Mouse (Mus musculus) heart, embryonic 11.5 days (tissue): ENCODE data around the gene Ech1. TPM values are rescaled to one million over a fixed set of nuclear protein-coding genes. Genes with fewer than 3 reads are reported as not detected.
A peak's percentile ranks its signal among the peaks of the same experiment; 100 is the strongest.

ENCODE experiments used
- ATAC-seq: fragments of 200-750 bp; cut with Nextera tagmentation; replicated peaks from 2 replicates; pipeline ENCODE4 v1.8.0; 2017; ENCODE audit warnings: moderate library complexity; ENCODE audit not compliant: insufficient number of reproducible peaks, low FRiP score, low TSS enrichment
- H3K27ac ChIP-seq: fragments of 300-500 bp; sonication (generic); 2 replicates; pipeline ENCODE4 v1.5.1; 2014; ENCODE audit warnings: mild to moderate bottlenecking, low read depth, low read length
- H3K27me3 ChIP-seq: fragments of 300-500 bp; sonication (generic); 2 replicates; pipeline ENCODE4 v1.6.1; 2014; ENCODE audit warnings: mild to moderate bottlenecking, low read length, mixed read lengths; ENCODE audit not compliant: control insufficient read depth, insufficient read depth
- H3K36me3 ChIP-seq: fragments of 300-500 bp; sonication (generic); 2 replicates; pipeline ENCODE4 v1.6.1; 2014; ENCODE audit warnings: mild to moderate bottlenecking, low read length, moderate library complexity, mixed read lengths; ENCODE audit not compliant: control insufficient read depth, insufficient read depth
- H3K4me1 ChIP-seq: fragments of 300-500 bp; sonication (generic); 2 replicates; pipeline ENCODE4 v1.6.1; 2014; ENCODE audit warnings: low read length; ENCODE audit not compliant: control insufficient read depth, insufficient read depth
- H3K4me2 ChIP-seq: fragments of 300-500 bp; sonication (generic); 2 replicates; pipeline ENCODE4 v1.6.1; 2014; ENCODE audit warnings: mild to moderate bottlenecking, moderate library complexity
- H3K4me3 ChIP-seq: fragments of 300-500 bp; sonication (generic); 2 replicates; pipeline ENCODE4 v1.5.1; 2014; ENCODE audit warnings: low read depth, low read length
- H3K9ac ChIP-seq: fragments of 300-500 bp; sonication (generic); 2 replicates; pipeline ENCODE4 v1.6.1; 2014; ENCODE audit warnings: mild to moderate bottlenecking, low read depth, low read length, moderate library complexity
- H3K9me3 ChIP-seq: fragments of 300-500 bp; sonication (generic); replicated peaks from 2 replicates; pipeline ENCODE4 v1.6.1; 2016; ENCODE audit warnings: low read length; ENCODE audit not compliant: control insufficient read depth
- WGBS: fragments of 180-500 bp; shearing (Covaris S2); extraction: QIAGEN DNeasy Blood & Tissue Kit; methylation state at CpG from one replicate; pipeline ENCODE4 v1.1.7; 2014; ENCODE audit not compliant: insufficient replicate concordance; 5-methylcytosine and 5-hydroxymethylcytosine counted together
- polyA plus RNA-seq: library from polyadenylated mRNA; unstranded; fragments of >200 nt; fragmentation: Nextera tagmentation; extraction: Ambion mirVana; gene quantifications from 2 replicates; pipeline ENCODE4 v1.2.1, GENCODE M21; 2014

The Ech1 gene
- polyA plus RNA-seq, 1 experiment from 2014 or later = 139 TPM

- ATAC-seq = no peak
- 86% methylated on average over 9 of the region's 9 CpGs for WGBS
- Histone ChIP-seq H3K4me1 (peaks cover 29% of the 10 kb centered on the region), H3K36me3 (no peaks in the 10 kb centered on the region), H3K27ac (no peak overlapping the region), H3K4me3 (no peak overlapping the region), H3K9me3 (no peaks in the 10 kb centered on the region), H3K9ac (no peak overlapping the region), H3K27me3 (no peaks in the 10 kb centered on the region), H3K4me2 (no peak overlapping the region)
Observed at GRCm38 (mm10) chr7:28799994-28800393, 25.0 kb upstream of the Ech1 start.

- Histone ChIP-seq H3K9me3 (no peaks in the 10 kb centered on the region), H3K4me3 (no peak overlapping the region), H3K4me1 (peaks cover 29% of the 10 kb centered on the region), H3K9ac (no peak overlapping the region), H3K36me3 (no peaks in the 10 kb centered on the region), H3K4me2 (no peak overlapping the region), H3K27ac (no peak overlapping the region), H3K27me3 (no peaks in the 10 kb centered on the region)
- ATAC-seq = no peak
- 69% methylated on average over 3 of the region's 3 CpGs for WGBS
Observed at GRCm38 (mm10) chr7:28801451-28801850, 23.6 kb upstream of the Ech1 start.

GRCm38 (mm10) chr7:28801901-28802670 lies 22.9 kb upstream of the Ech1 start:
- peak overlapping the region; percentile 53 for H3K9ac ChIP-seq
- 0 out of 2 replicates have a peak overlapping the region, but pooled peaks have one; percentile 6 for H3K4me3 ChIP-seq
- ATAC-seq = no peak
- no peaks in the 10 kb centered on the region for H3K27me3 ChIP-seq
- H3K4me2 ChIP-seq = peak overlapping the region; percentile 44
- 35% methylated on average over 10 of the region's 10 CpGs for WGBS
- H3K36me3 ChIP-seq = no peaks in the 10 kb centered on the region
- no peaks in the 10 kb centered on the region for H3K9me3 ChIP-seq
- peaks cover 23% of the 10 kb centered on the region for H3K4me1 ChIP-seq
- peak overlapping the region; percentile 91 for H3K27ac ChIP-seq

- ATAC-seq = peak; percentile 56; the same call in 1 of the 2 replicates
- WGBS = 9% methylated on average over 10 of the region's 10 CpGs
- peak overlapping the region; percentile 44 for H3K4me2 ChIP-seq
- 0 out of 2 replicates have a peak overlapping the region, but pooled peaks have one; percentile 6 for H3K4me3 ChIP-seq
- H3K9ac ChIP-seq = peak overlapping the region; percentile 54; the same call in 1 of the 2 replicates
- H3K9me3 ChIP-seq = no peaks in the 10 kb centered on the region
- H3K4me1 ChIP-seq = peaks cover 28% of the 10 kb centered on the region
- no peaks in the 10 kb centered on the region for H3K36me3 ChIP-seq
- H3K27ac ChIP-seq = peak overlapping the region; percentile 91
- H3K27me3 ChIP-seq = no peaks in the 10 kb centered on the region
Observed at GRCm38 (mm10) chr7:28802846-28803588, 22.0 kb upstream of the Ech1 start.

- Histone ChIP-seq H3K36me3 (no peaks in the 10 kb centered on the region), H3K27ac (peak overlapping the region; percentile 91), H3K9me3 (no peaks in the 10 kb centered on the region), H3K4me3 (no peak overlapping the region), H3K9ac (0 out of 2 replicates have a peak overlapping the region, but pooled peaks have one; percentile 54), H3K4me2 (no peak overlapping the region), H3K4me1 (peaks cover 32% of the 10 kb centered on the region), H3K27me3 (no peaks in the 10 kb centered on the region)
- no peak for ATAC-seq
- WGBS = 51% methylated on average over 4 of the region's 4 CpGs
Observed at GRCm38 (mm10) chr7:28803756-28804155, 21.3 kb upstream of the Ech1 start.

GRCm38 (mm10) chr7:28806869-28807268 lies 18.1 kb upstream of the Ech1 start:
- no peaks in the 10 kb centered on the region for H3K36me3 ChIP-seq
- 77% methylated on average over 4 of the region's 4 CpGs for WGBS
- H3K4me2 ChIP-seq = no peak overlapping the region
- no peak overlapping the region; the same call in 1 of the 2 replicates for H3K27ac ChIP-seq
- H3K4me3 ChIP-seq = no peak overlapping the region
- H3K9me3 ChIP-seq = no peaks in the 10 kb centered on the region
- H3K27me3 ChIP-seq = no peaks in the 10 kb centered on the region
- no peak overlapping the region for H3K9ac ChIP-seq
- no peak for ATAC-seq
- peaks cover 31% of the 10 kb centered on the region for H3K4me1 ChIP-seq

- peak overlapping the region; percentile 98 for H3K9ac ChIP-seq
- no peaks in the 10 kb centered on the region for H3K27me3 ChIP-seq
- H3K4me1 ChIP-seq = peaks cover 30% of the 10 kb centered on the region
- WGBS = 46% methylated on average over 6 of the region's 8 CpGs
- H3K27ac ChIP-seq = peak overlapping the region; percentile 100
- H3K4me2 ChIP-seq = peak overlapping the region; percentile 97
- H3K9me3 ChIP-seq = no peaks in the 10 kb centered on the region
- peaks cover 3% of the 10 kb centered on the region; the same call in 1 of the 2 replicates for H3K36me3 ChIP-seq
- peak overlapping the region; percentile 82 for H3K4me3 ChIP-seq
- no peak for ATAC-seq
Observed at GRCm38 (mm10) chr7:28807641-28808220, 17.3 kb upstream of the Ech1 start.

- no peaks in the 10 kb centered on the region for H3K9me3 ChIP-seq
- no peaks in the 10 kb centered on the region for H3K27me3 ChIP-seq
- ATAC-seq = peak; percentile 7; the same call in 1 of the 2 replicates
- H3K4me3 ChIP-seq = peak within 1 kb of the TSS; percentile 82
- H3K36me3 ChIP-seq = peaks cover 7% of the 10 kb centered on the region
- WGBS = 3% methylated on average over 28 of the region's 35 CpGs
- peak within 1 kb of the TSS; percentile 100 for H3K27ac ChIP-seq
- H3K4me2 ChIP-seq = peak within 1 kb of the TSS; percentile 97
- peak within 1 kb of the TSS; percentile 98 for H3K9ac ChIP-seq
- H3K4me1 ChIP-seq = peaks cover 30% of the 10 kb centered on the region
Observed at GRCm38 (mm10) chr7:28808221-28808941, 16.6 kb upstream of the Ech1 start, which contains the start of gene Hnrnpl. Gene Hnrnpl (plus strand): TSS chr7:28808541.
